Mouse (Mus musculus): ENCODE results near the gene Hk2. TPM values are rescaled to one million over a fixed set of nuclear protein-coding genes. Genes with fewer than 3 reads are reported as not detected.

Hk2 gene
- total RNA-seq (2014; fragmentation: Nextera tagmentation): 1.4 and 6.8 TPM in 2 replicates
- total RNA-seq (2017): 6.5 and 10.6 TPM in 2 replicates

GRCm38 (mm10) chr6:82774321-82774764, at the start of gene Hk2:
Gene Hk2, minus strand, starts transcription at chr6:82774454.
- ATAC-seq (replicated peaks; ENCODE audit: low FRiP score, low TSS enrichment, poor library complexity, severe bottlenecking): peak; percentile 96

DNA sequence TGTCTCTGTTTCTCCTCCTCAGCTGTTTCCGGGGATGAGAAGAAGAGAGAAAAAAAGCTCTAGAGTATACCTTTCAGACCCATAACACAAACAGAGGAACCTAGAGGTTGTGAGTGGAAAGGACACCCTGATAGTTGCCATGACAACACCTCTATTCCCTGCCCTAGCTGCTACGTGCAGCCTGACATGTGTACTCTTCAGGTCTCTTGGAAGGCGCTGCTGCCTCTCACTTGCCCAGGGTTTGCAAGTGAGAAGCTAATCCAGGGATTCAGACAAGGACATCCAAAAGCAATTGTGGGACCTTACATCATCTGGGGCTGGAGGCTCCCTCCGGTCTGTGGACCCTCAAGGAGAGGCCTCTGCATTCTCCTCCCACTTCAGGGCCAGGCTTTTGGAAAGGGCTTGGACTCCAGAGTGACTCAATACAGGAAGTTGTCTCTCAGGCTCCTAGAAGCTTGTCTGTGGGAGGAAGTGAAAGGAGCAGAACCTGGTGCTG, 47.6 kb upstream of the Hk2 start:
- peak; percentile 72 for ATAC-seq (replicated peaks; ENCODE audit: low FRiP score, low TSS enrichment, poor library complexity, severe bottlenecking)

DNA sequence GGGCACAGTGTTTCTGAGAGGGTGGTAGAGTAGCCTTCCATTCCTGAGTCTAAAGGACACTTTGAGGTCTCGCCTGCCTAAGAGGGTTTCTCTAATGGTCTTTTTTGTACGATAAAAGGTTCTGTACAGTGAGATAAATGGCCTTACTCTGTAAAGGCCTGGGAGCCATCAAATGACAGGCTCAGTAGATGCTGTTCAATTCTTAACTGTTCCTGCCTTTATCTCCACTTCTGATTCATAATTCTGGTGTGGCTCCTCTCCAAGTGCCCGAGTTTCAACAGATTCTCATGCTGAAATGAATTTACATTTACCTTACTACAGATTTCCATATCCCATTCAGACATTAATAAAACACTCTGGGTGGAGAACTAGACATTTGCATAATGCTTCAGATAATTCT, 46.5 kb upstream of the Hk2 start:
- no peak for ATAC-seq (replicated peaks; ENCODE audit: low FRiP score, low TSS enrichment, poor library complexity, severe bottlenecking)

GRCm38 (mm10) chr6:82814821-82815220, 40.6 kb upstream of the Hk2 start:
- ATAC-seq (replicated peaks; ENCODE audit: low FRiP score, low TSS enrichment, poor library complexity, severe bottlenecking): peak; percentile 52; the same call in 1 of the 2 replicates

DNA sequence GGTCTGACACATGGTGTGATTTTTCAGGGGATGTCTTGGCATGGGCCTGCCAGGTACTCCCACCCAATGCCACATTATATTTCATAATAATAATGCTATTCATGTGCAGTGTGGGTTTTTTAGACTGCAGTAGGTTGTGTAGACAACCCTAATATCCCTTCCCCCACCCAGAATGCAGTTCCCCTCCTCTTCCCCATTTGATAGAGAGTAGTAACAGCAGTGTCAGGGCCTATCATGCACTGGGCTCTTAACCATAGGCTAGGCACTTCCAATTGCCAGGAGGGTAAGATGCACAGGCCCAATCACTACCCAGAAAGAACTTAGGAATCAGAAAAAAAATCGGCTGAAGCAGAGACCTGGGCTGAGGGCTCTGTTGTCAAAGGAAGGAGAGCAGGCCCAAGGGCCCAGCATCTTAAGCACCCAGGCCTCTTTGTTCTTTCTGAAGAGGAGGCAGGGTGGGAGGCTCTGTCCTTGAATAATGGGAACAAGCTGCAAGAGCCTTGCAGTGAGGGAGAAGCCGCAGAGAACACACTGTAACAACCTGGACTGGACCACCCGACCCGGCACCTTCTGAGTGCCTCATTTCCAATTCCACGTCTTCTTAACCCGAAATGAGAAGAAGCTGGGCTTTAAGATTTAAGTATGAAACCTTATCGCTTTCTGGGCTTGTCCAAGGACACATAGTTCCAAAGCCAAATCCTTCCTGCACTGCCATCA, 33.9 kb upstream of the Hk2 start:
- ATAC-seq (replicated peaks; ENCODE audit: low FRiP score, low TSS enrichment, poor library complexity, severe bottlenecking): no peak

GRCm38 (mm10) chr6:82806971-82807370, 32.7 kb upstream of the Hk2 start:
- no peak for ATAC-seq (replicated peaks; ENCODE audit: low FRiP score, low TSS enrichment, poor library complexity, severe bottlenecking)

DNA sequence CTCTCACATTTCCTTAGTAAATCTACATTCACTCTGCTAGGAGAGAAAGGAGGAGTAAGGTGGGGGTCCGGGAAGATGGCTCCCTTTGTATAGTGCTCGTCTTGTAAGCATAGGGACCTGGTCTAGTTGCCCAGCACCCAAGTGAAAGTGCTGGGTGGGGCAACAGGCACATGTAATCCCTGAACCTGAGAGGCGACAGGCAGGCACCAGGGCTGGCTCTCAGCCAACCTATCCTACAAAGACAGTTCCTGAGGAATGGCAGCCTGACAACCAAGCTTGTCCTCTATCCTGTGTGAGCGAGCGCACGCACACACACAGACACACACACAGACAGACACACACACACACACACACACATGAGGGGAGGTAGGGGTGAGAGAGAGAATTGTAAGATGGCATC, 32.2 kb upstream of the Hk2 start:
- ATAC-seq (replicated peaks; ENCODE audit: low FRiP score, low TSS enrichment, poor library complexity, severe bottlenecking): no peak

DNA sequence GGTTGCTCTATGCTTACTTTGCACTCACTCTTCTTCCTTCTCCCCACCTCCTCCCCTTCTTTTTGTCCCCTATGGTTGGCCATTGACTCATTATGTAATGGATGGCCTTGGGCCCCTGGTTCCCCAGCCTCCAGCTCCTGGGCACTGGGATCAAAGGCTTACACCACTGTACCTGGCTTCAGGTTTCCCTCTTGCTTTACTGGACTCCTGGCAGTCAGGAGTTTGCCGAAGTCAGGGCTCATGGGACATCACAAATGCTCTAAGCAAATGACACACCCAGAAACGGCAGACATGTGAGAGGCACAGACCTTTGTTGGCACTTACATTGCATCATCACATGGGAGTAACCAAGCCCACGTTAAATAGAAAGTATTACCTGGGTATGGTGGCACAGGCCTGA, 31.6 kb upstream of the Hk2 start:
- ATAC-seq (replicated peaks; ENCODE audit: low FRiP score, low TSS enrichment, poor library complexity, severe bottlenecking): no peak

DNA sequence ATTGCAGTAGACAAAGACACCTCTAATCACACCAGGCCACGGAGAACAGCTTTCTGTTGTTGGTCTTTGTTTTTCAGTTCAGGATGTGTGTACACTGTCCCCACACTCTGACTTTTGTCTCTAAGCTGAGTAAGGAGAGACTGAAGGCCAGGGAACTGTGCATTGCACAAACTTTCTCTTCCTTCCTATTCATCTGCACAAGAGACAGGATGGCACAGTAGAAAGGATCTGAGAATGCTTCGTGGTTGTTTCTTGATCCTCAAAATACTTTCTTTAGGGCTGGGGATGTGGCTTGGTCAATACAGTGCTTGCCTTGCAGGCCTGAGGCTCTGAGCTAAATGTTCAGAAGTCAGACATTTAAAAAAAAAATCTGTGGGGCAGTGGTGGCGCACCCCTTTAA, 30.7 kb upstream of the Hk2 start:
- no peak for ATAC-seq (replicated peaks; ENCODE audit: low FRiP score, low TSS enrichment, poor library complexity, severe bottlenecking)

- no peak for ATAC-seq (replicated peaks; ENCODE audit: low FRiP score, low TSS enrichment, poor library complexity, severe bottlenecking)
Measured at GRCm38 (mm10) chr6:82798202-82798737, 24.0 kb upstream of the Hk2 start.

DNA sequence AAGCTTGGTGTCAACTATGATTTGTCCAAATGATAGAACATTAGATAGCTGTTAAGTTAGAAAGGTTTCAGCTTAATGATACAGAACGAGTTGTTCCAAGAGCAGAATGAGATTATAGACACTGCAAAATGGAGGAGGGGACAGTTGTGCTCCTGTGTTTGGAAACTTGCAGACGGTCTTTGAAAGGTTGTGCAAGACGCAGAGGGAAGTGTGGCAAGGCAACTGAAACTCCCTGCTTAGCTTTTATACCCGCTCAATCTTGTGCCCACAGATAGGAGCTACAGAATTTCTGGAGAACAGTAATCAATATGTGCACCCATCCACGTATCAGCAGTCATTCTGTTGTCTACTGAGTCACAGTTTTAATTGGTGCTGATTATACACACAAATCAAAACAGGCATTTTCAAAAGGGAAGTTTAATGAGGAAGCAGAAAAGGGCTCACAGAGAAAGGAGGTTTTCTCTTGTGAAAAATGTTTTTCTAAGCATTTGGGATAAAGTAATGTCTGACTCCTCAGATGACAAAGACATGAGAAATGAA, 23.1 kb upstream of the Hk2 start:
- no peak for ATAC-seq (replicated peaks; ENCODE audit: low FRiP score, low TSS enrichment, poor library complexity, severe bottlenecking)

- ATAC-seq (replicated peaks; ENCODE audit: low FRiP score, low TSS enrichment, poor library complexity, severe bottlenecking): no peak
Measured at GRCm38 (mm10) chr6:82790864-82791263, 16.6 kb upstream of the Hk2 start.

- no peak for ATAC-seq (replicated peaks; ENCODE audit: low FRiP score, low TSS enrichment, poor library complexity, severe bottlenecking)
Measured at GRCm38 (mm10) chr6:82783906-82784305, 9.7 kb upstream of the Hk2 start.

DNA sequence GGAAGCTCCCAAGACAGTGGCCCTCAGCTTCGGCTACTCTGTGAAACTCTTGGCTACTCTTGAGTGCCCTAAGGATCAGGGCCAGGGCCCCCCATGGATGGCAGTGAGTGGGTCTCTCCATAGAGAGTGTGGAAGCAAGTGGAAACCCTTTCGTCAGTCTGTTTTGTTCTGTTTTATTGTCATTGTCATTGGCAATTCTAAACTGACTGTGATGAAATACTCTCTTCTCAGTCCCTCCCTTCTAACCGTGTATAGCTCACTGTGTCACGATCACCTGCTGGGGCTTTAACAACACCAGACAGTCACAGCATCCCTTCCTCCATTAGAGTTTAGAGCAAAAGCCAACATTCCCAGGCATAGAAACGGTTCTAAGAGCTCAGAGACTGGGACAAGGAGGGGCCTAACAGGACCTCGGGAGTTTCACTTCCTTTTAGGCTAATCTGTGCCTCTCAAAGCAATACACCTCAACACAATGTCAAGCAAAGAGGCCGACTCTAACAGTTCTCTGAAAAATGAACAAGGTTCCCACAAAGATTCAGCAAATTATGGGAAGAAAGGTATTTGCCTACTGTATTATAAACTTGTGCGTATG, 6.6 kb upstream of the Hk2 start:
- no peak for ATAC-seq (replicated peaks; ENCODE audit: low FRiP score, low TSS enrichment, poor library complexity, severe bottlenecking)

DNA sequence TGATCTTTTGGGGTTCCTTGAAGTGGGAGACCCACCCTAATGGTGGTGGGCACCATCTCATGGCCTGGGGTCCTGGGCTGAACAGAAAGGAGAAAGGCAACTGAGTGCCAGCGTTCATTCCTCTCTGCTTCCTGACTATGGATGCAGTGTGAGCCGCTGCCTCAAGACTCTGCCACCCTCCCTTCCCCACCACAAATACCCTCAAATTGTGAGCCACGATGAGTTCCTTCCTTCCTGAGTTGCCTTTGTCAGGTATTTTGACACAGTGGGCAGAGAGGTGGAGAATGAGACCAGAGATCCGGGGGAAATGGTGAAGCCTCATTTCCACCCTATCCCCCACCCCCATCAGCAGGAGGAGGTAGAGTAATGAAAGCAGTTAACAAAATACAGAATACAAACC, 6.1 kb upstream of the Hk2 start:
- ATAC-seq (replicated peaks; ENCODE audit: low FRiP score, low TSS enrichment, poor library complexity, severe bottlenecking): no peak

GRCm38 (mm10) chr6:82777124-82777654, 2.9 kb upstream of the Hk2 start:
- no peak for ATAC-seq (replicated peaks; ENCODE audit: low FRiP score, low TSS enrichment, poor library complexity, severe bottlenecking)

- ATAC-seq (replicated peaks; ENCODE audit: low FRiP score, low TSS enrichment, poor library complexity, severe bottlenecking): no peak
Measured at GRCm38 (mm10) chr6:82775386-82775785, 1.1 kb upstream of the Hk2 start.

DNA sequence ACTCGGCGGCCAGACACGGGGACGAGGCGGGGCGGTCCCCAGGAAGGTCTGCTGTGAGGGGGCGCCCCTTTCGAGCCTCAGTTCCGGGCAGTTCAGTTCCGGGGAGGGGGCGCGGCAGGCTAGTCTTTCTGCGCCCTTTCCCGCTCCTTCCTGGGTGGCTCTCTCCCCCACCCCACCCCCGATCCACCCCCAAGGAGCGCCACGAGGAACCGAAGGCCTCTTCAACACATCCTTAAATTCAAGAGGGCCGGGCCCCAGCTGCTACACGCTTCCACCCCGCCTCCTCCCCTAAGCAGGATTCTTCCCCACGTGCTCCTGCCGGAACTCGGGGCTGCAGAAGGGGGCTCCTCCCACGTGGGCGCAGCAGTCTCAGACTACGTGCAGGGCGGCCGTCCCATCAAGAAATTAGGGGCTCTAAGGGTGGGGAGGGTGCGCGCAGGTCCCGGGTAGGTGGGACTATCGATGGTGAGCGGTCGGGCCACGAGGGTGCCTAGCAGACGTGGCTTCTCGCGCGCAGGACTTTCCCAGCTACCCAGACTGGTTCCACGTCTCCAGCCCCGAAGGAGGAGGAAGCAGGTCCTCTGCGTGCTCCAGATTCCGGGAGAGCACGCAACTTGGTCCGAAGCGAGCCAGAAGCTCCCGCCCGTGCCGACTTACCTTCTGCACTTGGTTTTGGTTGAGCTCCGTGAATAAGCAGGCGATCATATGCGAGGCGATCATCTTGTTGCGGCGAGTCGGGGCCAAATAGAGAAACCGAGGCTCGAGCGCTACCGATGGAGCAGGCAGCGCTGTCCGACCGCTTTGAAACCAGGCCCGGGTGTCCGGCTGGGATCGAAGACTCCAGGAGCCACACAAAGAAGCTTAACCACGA, 758 bp downstream of the Hk2 start:
- peak; percentile 25 for ATAC-seq (replicated peaks; ENCODE audit: low FRiP score, low TSS enrichment, poor library complexity, severe bottlenecking)

DNA sequence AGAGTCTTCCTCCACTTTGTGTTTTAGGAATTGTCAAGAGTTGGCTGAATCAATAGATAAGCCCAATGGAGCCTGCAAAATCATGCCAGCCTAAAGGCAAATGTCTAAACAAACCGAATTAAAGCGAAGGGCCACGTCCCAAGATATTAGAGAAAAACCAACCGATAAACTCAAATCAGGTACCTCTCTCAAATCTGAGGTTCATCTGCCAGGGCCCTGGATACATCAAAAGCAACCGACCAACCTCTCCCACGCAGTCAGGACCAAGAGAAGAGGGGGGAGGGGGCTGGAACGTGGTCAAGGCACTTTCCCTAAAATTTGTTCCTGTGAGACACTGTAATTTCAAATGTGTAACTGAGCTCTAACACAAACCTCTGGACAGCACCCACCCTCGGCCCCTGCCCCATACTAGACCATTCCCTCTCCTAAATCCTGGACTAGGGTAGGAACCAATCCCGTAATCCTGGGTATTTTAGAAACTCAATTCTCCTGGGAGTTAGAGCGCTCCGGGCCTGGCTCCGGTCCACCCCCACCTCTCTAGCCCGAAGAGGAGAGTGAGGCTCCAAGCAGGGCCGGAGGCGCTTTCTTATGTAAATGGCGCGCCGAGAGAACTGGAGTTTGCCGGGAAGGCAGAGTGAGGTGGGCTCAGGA, 1.7 kb downstream of the Hk2 start:
- no peak for ATAC-seq (replicated peaks; ENCODE audit: low FRiP score, low TSS enrichment, poor library complexity, severe bottlenecking)
